Mouse (Mus musculus) intestine, postnatal 0 days (tissue): ENCODE data around the gene Fam81a. TPM values are rescaled to one million over a fixed set of nuclear protein-coding genes. Genes with fewer than 3 reads are reported as not detected.

Experiments used
- ATAC-seq: fragments of 200-750 bp; cut with Nextera tagmentation; 2 replicates; pipeline ENCODE4 v1.8.0; 2017; ENCODE audit warnings: mild to moderate bottlenecking, moderate TSS enrichment, moderate library complexity
- H3K27ac ChIP-seq: fragments of 300-500 bp; sonication (generic); 2 replicates; pipeline ENCODE4 v1.5.1; 2014; ENCODE audit warnings: mild to moderate bottlenecking, low read depth, low read length, moderate library complexity
- H3K27me3 ChIP-seq: fragments of 300-500 bp; sonication (generic); replicated peaks from 2 replicates; pipeline ENCODE4 v1.6.1; 2014; ENCODE audit warnings: low read length, mixed read lengths; ENCODE audit not compliant: control insufficient read depth, insufficient read depth
- H3K36me3 ChIP-seq: fragments of 300-500 bp; sonication (generic); 2 replicates; pipeline ENCODE4 v1.6.1; 2014; ENCODE audit warnings: mild to moderate bottlenecking, moderate library complexity; ENCODE audit not compliant: control insufficient read depth, insufficient read depth
- H3K4me1 ChIP-seq: fragments of 300-500 bp; sonication (generic); replicated peaks from 2 replicates; pipeline ENCODE4 v1.6.1; 2014; ENCODE audit warnings: antibody characterized with exemption, low read length, mixed read lengths; ENCODE audit not compliant: control insufficient read depth, insufficient read depth
- H3K4me2 ChIP-seq: fragments of 300-500 bp; sonication (generic); replicated peaks from 2 replicates; pipeline ENCODE4 v1.6.1; 2014; ENCODE audit warnings: low read depth, mild to moderate bottlenecking, moderate library complexity
- H3K4me3 ChIP-seq: fragments of 300-500 bp; sonication (generic); 2 replicates; pipeline ENCODE4 v1.5.1; 2014; ENCODE audit warnings: low read depth, low read length
- H3K9ac ChIP-seq: fragments of 300-500 bp; sonication (generic); 2 replicates; pipeline ENCODE4 v1.6.1; 2014; ENCODE audit warnings: mild to moderate bottlenecking, low read depth, low read length
- H3K9me3 ChIP-seq: fragments of 300-500 bp; sonication (generic); 2 replicates; pipeline ENCODE4 v1.6.1; 2016; ENCODE audit warnings: mixed run types; ENCODE audit not compliant: control insufficient read depth
- CTCF ChIP-seq: sonication (generic); IDR thresholded peaks from 2 replicates; pipeline ENCODE4 v1.5.1; 2016; ENCODE audit warnings: low read depth, mild to moderate bottlenecking, control low read depth, antibody characterized with exemption, moderate library complexity
- WGBS: fragments of 180-500 bp; shearing (Covaris S2); extraction: QIAGEN DNeasy Blood & Tissue Kit; methylation state at CpG from one replicate; pipeline ENCODE4 v1.1.7; 2014; 5-methylcytosine and 5-hydroxymethylcytosine counted together
- polyA plus RNA-seq: library from polyadenylated mRNA; unstranded; fragments of >200 nt; fragmentation: Nextera tagmentation; extraction: Ambion mirVana; gene quantifications from 2 replicates; pipeline ENCODE4 v1.2.1, GENCODE M21; 2015

Gene Fam81a
- polyA plus RNA-seq, 1 experiment from 2014 or later = 0.83 TPM

- no peaks in the 10 kb centered on the region for H3K4me1 ChIP-seq
- no peak overlapping the region for H3K9ac ChIP-seq
- TF ChIP-seq CTCF = no peak
- H3K4me3 ChIP-seq = no peak overlapping the region
- no peaks in the 10 kb centered on the region for H3K36me3 ChIP-seq
- H3K4me2 ChIP-seq = no peak overlapping the region
- ATAC-seq = no peak
- no peaks in the 10 kb centered on the region for H3K9me3 ChIP-seq
- WGBS = 83% methylated on average over 3 of the region's 3 CpGs
- no peaks in the 10 kb centered on the region for H3K27me3 ChIP-seq
- H3K27ac ChIP-seq = no peak overlapping the region
Observed at GRCm38 (mm10) chr9:70078034-70078433, 64.3 kb downstream of the Fam81a start.

- H3K36me3 ChIP-seq = no peaks in the 10 kb centered on the region
- WGBS = 62% methylated on average over 7 of the region's 7 CpGs
- H3K27me3 ChIP-seq = no peaks in the 10 kb centered on the region
- H3K9me3 ChIP-seq = no peaks in the 10 kb centered on the region
- ATAC-seq = no peak
- no peak overlapping the region for H3K4me3 ChIP-seq
- no peak for TF ChIP-seq CTCF
- no peak overlapping the region for H3K9ac ChIP-seq
- no peak overlapping the region for H3K27ac ChIP-seq
- no peaks in the 10 kb centered on the region for H3K4me1 ChIP-seq
- H3K4me2 ChIP-seq = no peak overlapping the region
Observed at GRCm38 (mm10) chr9:70077170-70077569, 65.2 kb downstream of the Fam81a start.

GRCm38 (mm10) chr9:70072387-70072786 lies 70.0 kb downstream of the Fam81a start:
- no peak overlapping the region for H3K27ac ChIP-seq
- no peaks in the 10 kb centered on the region for H3K4me1 ChIP-seq
- no peak for ATAC-seq
- H3K9me3 ChIP-seq = no peaks in the 10 kb centered on the region
- no peak overlapping the region for H3K4me3 ChIP-seq
- H3K4me2 ChIP-seq = no peak overlapping the region
- H3K9ac ChIP-seq = no peak overlapping the region
- H3K36me3 ChIP-seq = no peaks in the 10 kb centered on the region
- WGBS = 72% methylated on average over 8 of the region's 8 CpGs
- H3K27me3 ChIP-seq = peaks cover 3% of the 10 kb centered on the region; the same call in 1 of the 2 replicates
- no peak for TF ChIP-seq CTCF

GRCm38 (mm10) chr9:70069961-70070435 lies 72.4 kb downstream of the Fam81a start:
- H3K27ac ChIP-seq = no peak overlapping the region
- ATAC-seq = peak; percentile 75
- 18% methylated on average over 8 of the region's 8 CpGs for WGBS

GRCm38 (mm10) chr9:70067497-70067896 lies 74.9 kb downstream of the Fam81a start:
- TF ChIP-seq CTCF = no peak
- H3K9me3 ChIP-seq = no peaks in the 10 kb centered on the region
- no peak overlapping the region for H3K9ac ChIP-seq
- H3K27me3 ChIP-seq = peaks cover 3% of the 10 kb centered on the region; the same call in 1 of the 2 replicates
- no peaks in the 10 kb centered on the region for H3K4me1 ChIP-seq
- no peaks in the 10 kb centered on the region for H3K36me3 ChIP-seq
- H3K4me2 ChIP-seq = no peak overlapping the region
- 67% methylated on average over 3 of the region's 3 CpGs for WGBS
- no peak overlapping the region for H3K27ac ChIP-seq
- ATAC-seq = no peak
- no peak overlapping the region for H3K4me3 ChIP-seq

More at GRCm38 (mm10) chr9:70069961-70070435, 72.4 kb downstream of the Fam81a start:
- H3K4me1 ChIP-seq = no peaks in the 10 kb centered on the region
- H3K9me3 ChIP-seq = no peaks in the 10 kb centered on the region
- no peak overlapping the region for H3K4me2 ChIP-seq
- TF ChIP-seq CTCF = no peak
- no peak overlapping the region for H3K4me3 ChIP-seq
- no peaks in the 10 kb centered on the region for H3K36me3 ChIP-seq
- H3K9ac ChIP-seq = no peak overlapping the region
- H3K27me3 ChIP-seq = peaks cover 3% of the 10 kb centered on the region; the same call in 1 of the 2 replicates

- no peak overlapping the region for H3K27ac ChIP-seq
- H3K9ac ChIP-seq = no peak overlapping the region
- no peaks in the 10 kb centered on the region for H3K4me1 ChIP-seq
- no peak for TF ChIP-seq CTCF
- H3K9me3 ChIP-seq = no peaks in the 10 kb centered on the region
- no peaks in the 10 kb centered on the region for H3K36me3 ChIP-seq
- WGBS = 24% methylated on average over 3 of the region's 3 CpGs
- ATAC-seq = peak; percentile 53; the same call in 1 of the 2 replicates
- H3K4me3 ChIP-seq = no peak overlapping the region
- no peak overlapping the region for H3K4me2 ChIP-seq
- H3K27me3 ChIP-seq = no peaks in the 10 kb centered on the region; the same call in 1 of the 2 replicates
Observed at GRCm38 (mm10) chr9:70062012-70062411, 80.3 kb downstream of the Fam81a start.
